Mouse (Mus musculus): Measurements from ENCODE around the gene Atxn7l1.
"Not testable (repeated sequence)": the region's sequence is repeated elsewhere in the genome, so short reads cannot be mapped to it uniquely, and the experiment has no call there.

Atxn7l1 gene

DNA sequence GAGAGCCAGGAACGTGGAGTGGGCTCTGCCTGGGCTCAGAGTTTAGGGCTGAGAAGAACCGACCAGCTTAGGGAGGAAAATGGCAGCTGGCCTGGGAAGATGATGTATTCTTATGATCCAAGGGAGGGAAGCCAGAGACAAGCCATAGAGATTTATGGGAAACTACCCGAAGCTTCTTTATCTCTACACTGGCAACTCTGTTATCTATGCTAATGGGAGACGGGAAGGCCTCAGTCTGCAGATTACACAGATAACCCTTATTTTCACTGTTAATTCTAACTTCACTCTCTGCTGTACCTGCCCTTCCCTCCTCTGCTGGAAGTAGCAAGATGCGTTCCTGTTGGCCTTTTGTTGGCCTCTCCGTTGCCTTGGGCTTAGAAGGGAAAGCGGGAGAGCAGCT lies 5.6 kb downstream of the Atxn7l1 start:
- no peak for DNase-seq (ENCODE audit: inconsistent ontology term)

DNA sequence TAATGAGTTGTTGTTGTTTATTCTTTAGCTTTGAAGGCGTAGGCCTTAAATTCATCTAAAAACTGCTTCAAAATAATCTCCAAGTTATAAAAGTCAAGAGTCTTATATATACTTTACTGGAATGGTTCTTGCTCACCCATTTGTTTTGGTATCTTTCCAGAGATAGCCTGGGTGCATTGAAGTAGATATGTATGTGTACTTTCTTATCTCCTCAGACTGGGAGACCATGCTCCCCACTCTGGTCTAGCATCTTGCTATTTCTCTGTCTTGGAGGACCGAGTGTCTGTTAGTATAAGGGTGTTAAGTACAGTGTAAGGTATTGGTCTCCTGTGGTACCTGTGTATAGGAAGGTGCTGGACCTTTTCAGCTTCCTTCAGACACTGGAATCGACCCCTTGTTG lies 6.4 kb downstream of the Atxn7l1 start:
- no peak for DNase-seq (ENCODE audit: inconsistent ontology term)

DNA sequence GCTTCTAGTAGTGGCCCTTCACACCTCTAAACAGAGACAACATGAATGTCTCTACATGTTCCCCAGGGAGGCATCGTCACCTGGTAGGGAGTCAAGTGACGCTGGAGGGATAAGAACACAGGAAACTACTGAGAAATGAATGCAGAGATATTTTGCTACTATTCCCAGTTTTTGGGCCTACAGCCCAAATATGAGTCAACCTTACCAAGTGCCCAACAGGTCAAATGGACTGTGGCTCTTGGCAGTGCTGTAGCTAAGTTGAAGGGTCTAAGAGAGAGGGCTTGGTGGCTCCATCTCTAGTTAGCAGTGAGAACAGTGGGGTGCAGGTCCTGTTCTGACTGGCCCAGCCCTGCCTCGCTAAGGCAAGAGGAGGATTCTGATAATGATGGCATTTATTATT lies 7.2 kb downstream of the Atxn7l1 start:
- no peak for DNase-seq (ENCODE audit: inconsistent ontology term)

DNA sequence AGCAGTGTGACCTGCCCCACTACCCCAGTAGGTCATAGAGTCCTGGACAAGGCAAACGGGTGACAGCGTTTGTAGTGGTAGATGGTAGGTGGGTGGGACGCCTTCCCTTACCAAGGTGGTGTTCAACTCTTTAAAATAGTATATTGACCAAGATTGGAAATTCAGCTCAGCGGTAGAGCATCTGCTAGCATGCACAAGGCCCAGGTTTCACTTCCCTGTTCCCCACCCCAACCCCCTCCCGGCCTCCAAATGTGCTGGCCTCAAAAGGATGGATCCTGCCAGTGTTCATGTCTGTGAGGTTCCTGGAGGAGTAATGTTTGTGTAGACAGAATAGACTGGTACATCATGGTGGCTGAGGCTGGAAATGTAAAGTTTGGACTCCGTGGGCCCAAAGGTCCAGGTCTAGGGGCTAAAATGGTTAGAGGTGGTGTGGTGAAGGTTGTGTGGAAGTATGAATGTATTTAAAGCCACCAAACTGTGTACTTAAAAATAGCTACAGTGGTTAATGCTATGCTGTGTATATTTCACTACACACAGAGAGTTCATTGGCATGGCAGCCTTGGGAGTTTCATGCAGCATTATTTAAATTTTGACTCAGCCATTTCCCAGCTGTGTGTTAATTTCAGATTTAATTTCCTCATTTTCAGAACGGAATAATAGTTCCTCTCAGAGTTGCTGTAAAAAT lies 9.0 kb downstream of the Atxn7l1 start:
- DNase-seq (ENCODE audit: inconsistent ontology term), result no peak

DNA sequence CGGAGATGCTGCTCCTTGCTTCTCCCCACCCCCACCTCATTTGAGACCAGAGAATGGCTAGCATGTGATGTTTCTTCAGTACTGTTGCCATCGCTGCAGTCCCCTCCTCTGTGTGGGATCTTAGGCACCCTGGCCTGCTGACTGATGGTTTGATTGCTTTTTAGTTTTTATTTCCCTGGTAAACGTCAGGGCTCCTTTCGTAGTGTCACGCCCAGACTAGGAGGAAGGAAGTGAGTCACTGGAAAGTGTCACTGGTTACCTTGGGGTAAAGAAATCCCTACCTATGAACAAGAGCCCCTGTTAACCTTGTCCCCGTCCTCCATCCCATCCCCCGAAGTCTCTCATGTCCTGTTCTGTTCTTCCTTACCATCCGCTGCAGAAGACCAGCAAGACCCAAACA lies 10.8 kb downstream of the Atxn7l1 start:
- DNase-seq (ENCODE audit: inconsistent ontology term), result no peak

DNA sequence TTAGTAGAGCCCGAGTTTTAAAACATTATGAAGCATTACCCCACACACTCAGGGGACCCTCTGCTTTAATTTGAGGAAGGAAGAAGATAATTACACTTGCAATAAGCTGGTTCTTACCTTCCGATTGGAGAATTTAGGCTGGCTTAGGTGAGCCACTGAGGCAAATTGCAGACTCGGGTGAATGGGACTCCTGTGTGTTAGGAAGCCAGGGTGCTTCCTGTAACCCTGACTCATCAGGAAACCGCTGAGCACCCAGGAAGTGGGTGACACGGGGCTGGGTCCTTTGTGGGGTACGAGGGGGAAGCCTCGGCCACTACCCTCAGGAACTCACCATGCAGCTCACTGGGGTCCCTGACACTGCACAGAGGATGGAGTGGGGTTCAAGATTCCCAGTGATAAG lies 12.9 kb downstream of the Atxn7l1 start:
- no peak for DNase-seq (ENCODE audit: inconsistent ontology term)

DNA sequence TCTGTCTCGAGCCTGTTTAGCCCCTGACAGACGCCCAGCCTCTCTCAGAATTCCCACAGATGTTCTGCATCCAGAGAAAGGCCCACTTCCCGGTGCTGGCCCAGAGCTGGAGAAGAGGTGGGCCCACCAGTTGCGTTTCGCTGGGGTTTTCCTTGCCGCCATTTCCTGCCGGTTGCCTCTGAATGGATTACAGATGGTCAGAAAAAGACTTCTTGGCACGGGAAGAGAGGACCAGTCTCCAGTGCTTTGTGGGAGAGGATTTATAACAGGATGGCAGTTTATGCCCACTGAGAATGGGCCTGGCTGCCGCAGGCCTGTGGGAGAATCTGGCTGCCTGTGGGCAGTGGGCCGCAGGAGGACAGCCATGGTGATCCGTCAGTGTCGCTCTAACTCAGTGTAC lies 15.0 kb downstream of the Atxn7l1 start:
- no peak for DNase-seq (ENCODE audit: inconsistent ontology term)

DNA sequence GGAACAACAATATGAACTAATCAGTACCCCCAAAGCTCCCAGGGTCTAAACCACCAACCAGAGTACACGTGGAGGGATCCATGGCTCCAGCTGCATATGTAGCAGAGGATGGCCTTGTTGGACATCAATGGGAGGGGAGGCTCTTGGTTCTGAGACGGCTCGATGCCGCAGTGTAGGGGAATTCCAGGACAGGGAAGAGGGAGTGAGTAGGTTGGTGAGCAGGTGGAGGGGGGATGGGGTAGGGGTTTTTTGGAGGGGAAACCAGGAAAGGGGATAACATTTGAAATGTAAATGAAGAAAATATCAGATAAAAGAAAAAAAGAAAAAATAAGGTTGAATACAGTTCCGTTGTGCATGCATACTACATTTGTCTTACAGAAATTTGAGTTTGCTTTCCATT lies 16.5 kb downstream of the Atxn7l1 start:
- not testable (repeated sequence) for DNase-seq (ENCODE audit: inconsistent ontology term)

DNA sequence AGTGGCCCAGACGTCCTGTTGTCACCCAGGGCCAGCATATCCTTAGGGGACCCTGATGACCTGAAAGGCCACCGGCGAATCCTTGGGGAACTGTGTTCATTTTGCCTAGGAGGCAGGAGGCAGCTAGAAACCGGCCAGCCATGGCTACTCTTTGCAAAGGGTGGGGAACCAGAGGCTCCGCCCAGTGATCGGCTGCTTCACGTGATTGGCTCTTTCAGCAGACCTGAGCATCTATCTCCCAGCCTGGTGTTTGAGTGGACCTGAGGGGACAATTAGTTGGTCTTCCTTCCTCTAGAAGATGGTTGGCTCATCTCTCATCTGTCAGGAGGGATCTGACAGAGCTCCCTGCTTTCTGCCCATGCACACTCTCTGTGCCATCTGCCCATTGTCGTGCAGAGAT lies 19.2 kb downstream of the Atxn7l1 start:
- DNase-seq (ENCODE audit: inconsistent ontology term), result no peak

DNA sequence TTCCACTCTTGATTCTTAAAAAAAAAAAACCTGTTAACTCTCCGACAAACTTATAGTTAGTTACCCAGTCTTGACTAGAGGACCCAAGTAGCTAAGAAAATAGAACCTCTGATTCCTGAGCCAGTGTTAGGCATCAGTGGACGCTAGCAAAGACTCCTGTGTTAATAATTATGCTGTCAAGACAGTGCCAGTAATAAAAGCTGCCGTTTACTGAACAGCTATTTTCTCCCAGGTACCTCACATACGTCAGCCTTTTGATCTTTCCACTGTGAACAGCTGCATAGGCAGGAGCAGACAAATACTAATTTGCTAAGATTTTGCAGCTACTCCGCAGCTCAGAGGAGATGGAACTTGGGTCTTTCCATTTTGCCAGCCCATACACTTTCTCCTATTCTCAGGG lies 20.1 kb downstream of the Atxn7l1 start:
- DNase-seq (ENCODE audit: inconsistent ontology term), result no peak

DNA sequence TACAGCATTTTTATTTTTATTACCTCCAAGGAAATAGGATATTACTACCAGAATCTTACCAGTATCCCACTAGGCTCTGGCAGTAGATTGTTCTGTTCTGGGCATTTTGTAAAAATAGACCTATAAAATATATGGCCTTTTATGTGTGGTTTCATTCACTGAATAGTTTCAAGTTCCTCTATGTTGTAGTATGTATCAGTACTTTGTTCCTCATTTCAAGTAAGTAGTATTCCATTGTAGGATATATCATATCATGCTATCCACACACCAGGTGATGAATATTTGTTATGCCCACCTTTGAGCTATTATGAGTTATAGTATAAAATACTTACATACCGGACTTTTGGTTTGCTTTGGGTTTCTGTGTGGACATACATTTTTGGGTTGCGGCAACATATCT lies 21.0 kb downstream of the Atxn7l1 start:
- no peak for DNase-seq (ENCODE audit: inconsistent ontology term)

DNA sequence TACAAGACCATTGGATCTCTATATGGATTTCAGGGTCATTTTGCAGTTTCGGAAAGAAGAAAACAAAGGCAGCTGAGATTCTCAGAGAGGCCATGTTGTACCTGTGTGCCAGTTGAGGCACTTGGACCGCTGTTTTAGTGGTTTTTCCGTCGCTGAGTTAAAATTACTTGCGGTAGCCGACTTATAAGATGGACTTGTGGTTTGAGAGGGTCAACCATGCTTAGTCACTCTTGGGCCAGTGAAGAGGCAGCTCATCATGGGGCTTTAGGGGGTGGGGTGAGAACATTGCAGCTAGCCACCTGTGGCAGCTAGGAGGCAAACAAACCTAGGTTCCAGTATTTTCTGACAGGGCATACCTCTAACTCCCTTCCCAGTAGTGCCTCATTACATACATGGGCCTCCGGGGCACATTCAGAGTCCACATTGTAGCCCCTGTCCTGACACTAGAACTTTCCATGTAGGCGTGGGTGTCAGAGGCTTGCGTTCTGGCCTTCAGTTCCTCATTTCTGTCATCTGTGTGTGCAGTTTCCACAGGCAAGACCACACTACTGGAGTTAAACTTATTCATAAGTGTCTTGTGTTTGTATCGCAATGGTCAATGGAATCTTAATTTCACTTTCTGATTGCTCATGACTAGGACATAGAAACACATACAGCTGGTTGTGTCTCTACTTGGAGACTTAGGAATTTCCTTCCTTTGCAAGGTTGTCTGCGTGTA lies 22.4 kb downstream of the Atxn7l1 start:
- DNase-seq (ENCODE audit: inconsistent ontology term), result no peak

DNA sequence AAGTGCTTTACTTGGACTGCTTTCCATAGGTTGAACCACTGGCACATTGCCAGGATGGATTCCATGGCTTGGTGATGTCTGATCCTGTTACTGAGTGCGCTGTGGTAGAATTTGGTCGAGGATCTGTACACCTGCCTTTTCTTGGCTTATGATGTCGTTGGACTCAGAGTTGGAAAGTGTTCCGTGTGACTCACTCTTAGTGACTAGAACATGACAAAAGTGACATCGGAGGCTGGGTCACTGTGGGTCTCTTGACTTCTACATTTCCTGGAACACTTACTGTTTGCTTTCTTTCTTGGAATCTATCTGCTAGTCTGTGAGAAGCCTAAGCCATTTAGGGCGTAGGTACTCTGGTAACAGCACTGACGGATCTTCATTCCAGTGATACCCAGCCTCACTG lies 23.3 kb downstream of the Atxn7l1 start:
- no peak for DNase-seq (ENCODE audit: inconsistent ontology term)

DNA sequence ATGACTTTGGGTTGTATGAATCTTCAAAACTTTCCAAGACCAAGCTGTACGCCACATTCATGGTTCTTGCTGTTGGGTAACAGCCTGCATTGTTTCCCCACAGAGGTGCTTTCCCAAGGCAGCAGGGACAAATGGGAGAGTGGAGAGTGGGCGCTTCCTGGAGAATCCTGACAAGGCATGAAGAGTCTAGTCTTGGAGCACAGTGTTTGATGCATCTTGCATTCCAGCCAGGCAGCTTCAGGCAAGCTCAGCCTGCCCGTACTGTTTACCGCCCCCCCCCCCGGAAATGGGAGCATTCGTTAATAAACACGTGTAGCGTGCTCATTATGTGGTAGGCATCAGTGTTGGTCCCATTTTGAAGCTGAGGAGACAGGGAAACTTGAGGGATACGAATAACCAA lies 25.4 kb downstream of the Atxn7l1 start:
- DNase-seq (ENCODE audit: inconsistent ontology term), result peak; percentile 67

DNA sequence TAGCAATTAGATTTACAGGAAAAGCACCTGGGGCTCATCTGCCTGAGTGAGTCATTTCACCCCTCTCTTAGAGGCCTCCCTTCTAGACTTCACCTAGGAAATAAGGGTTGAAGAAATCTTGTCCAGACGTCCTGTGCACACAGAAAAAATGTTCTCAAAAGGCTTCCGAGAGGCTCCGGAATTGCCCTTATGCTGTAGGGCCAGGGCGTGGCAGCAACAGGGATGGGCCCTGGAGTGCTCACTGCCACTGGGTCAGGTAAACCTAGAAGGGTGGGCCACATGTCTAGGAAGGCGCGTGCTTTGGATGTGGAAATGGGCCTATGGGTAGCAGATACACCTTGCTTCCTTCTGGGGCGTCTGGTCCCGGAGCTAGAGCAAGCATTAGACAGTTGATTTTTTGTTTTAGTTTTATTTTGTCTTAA lies 26.2 kb downstream of the Atxn7l1 start:
- no peak for DNase-seq (ENCODE audit: inconsistent ontology term)

DNA sequence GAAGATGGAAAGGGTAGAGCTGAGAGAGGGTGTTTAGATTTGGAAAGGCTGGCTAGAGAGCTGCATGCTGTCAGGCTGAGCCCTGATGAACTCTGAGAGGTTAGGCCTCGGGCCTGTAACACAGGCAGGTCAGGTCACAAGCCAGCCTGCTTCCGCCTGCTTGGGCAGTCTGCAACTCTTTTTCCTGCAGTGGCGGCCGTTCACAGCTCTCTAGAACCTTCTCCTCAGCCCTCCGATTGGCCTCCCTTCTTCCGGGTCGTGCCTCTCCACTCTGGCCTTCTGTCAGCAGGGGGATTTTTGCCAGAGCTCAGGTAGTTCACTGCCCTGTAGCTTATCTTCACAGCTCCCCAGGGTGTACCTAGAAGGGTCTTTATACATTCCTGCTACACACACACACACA lies 26.7 kb downstream of the Atxn7l1 start:
- DNase-seq (ENCODE audit: inconsistent ontology term), result no peak

DNA sequence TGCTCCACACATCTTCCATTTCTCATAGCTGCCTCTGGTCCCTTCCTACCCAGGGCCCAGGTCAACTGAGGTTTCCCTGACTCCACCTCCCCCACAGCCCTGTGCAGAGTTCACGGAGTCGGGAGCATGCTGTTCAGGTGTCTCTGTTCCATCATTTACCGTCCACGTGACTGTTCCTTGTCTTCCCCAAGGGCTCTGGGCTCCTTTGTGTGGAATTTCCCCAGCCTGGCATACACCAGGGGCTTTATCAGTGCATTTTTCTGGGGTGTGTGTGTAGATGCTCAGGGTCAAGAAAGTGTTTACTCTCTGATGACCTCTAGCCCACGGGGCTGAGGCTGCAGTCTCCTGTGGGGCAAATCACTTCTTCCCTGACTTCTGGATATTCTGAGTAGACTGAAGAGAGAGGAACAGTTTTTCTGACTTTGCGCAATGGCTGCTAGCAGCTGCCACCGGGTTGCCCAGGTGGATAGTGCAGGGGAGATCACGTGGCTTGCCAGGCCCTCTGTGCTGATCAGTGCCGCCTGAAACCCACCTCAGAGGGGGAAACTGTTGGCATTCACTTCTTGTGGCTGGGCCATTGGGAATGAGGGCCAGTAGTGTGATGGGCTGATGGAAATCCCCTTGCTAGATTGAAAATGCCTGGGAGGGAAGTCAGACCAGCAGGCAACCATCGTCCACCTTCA lies 27.3 kb downstream of the Atxn7l1 start:
- no peak for DNase-seq (ENCODE audit: inconsistent ontology term)

DNA sequence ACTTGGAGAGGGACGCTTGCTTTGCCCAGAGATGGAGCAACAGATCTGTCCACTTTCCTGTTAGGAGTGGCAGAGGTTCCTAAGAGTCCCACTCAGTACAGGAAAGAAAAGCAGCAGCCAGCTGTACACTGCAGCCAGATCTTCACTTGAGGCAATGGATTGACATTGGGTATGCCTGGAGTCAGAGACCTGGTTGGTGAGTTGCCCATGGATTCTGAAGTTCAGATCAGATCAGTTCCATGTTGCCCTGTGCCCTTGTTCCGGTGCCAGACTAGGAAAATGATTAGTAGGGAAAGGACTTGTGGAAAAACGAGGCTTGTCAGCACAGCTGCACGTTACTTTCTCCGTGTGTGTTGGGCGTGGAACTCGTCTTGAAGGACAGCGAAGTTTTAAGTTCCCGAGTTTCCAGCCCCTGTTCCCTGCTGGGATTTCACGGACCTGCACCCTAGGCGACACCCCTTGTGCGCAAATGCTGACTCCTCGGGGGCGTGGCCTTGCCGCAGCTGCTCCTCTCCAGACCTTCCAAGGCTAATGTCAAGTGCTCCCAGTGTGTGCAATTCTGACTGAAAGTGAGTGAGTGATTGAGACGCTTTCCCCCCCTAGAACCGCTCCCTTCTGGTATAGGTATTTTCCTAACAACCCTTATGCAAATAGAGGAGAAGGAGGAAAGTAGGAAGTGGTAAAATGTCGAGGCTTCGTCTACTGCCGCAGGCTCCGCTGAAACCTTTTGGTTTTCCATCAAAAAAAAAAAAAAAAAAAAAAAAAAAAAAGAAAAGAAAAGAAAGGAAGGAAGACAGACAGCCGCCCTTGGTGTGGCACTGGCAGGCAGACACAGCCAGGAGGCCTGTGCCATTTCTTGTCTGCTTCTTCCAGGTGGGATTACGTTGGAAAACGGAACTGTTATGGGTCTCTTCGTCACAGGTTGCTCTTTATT lies 28.4 kb downstream of the Atxn7l1 start:
- DNase-seq (ENCODE audit: inconsistent ontology term), result peak; percentile 59

DNA sequence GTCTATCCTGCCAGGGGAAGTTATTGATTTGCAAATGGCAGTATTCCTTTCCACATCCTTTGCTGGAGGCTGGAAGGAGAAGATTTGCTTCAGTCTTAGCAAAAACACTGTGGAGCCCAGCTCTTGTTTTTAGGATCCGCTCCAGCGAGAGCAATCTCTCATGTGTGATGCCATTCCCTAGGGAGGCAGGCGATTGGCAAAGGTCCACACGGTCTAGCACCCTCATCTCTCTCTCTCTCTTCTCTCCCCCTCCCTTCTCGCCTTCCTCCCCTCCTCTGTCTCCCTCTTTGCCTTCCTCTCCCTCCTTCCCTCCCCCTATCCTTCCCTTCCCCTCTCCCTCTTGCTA lies 29.0 kb downstream of the Atxn7l1 start:
- DNase-seq (ENCODE audit: inconsistent ontology term), result no peak

DNA sequence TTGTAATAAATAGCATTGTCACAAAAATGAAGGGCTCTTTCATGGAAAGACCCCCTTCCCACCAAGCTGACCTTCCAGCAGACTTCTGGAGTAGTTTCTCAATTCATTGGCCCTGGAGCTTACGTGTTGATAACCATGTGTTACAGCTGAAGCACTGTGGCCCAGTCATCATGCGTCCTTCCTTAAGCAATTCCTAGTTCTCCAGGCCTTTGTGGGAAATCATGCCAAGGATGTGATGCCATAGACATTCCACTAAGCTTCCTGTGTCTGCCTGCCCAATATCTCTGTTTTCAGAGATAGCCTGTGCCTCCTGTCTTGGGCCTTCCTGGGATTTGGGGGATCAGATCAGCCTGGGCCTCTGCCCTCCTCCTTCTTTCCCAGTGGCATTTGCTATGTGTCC lies 32.9 kb downstream of the Atxn7l1 start:
- DNase-seq (ENCODE audit: inconsistent ontology term), result no peak

DNA sequence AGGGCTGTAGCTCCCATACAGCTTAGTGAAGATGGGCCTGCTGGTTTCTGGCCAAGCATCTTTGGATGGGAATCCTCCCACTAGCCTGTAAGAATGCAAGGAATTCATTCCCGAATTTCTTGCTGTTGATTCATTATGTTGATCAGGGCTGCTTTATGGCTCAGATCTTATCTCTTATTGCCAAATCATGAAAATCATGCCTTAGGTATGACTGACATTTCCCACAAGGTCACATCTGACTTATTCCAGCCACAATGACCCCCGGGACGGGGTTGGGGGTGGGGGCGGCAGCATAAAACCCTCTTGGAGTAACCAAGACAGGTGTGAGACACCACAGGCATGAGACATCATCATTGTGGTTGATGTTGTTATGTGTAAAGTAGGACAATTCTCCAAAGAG lies 34.4 kb downstream of the Atxn7l1 start:
- peak; percentile 96 for DNase-seq (ENCODE audit: inconsistent ontology term)

Data from Muller cell, postnatal 12 days (primary cell).